Mouse (Mus musculus) lung, adult 18-20 months (tissue): ENCODE data around the gene Zfp366.

Source experiments
- DNase-seq, 2 experiments: peaks; one replicate each; pipeline ENCODE4 v3.0.0; 2022; ENCODE audit warnings: mixed read lengths in 2 of 2

Zfp366 gene

GRCm38 (mm10) chr13:99228821-99229570 lies 44.4 kb downstream of the Zfp366 start:
- no peak for DNase-seq

- no peak for DNase-seq
Measured at GRCm38 (mm10) chr13:99229641-99230494, 45.2 kb downstream of the Zfp366 start.

GRCm38 (mm10) chr13:99230495-99230868 lies 45.9 kb downstream of the Zfp366 start:
- DNase-seq = peak; percentile 18 to 46

- DNase-seq = no peak
Measured at GRCm38 (mm10) chr13:99233333-99233732, 48.7 kb downstream of the Zfp366 start.

GRCm38 (mm10) chr13:99233956-99234355 lies 49.3 kb downstream of the Zfp366 start:
- no peak for DNase-seq

- DNase-seq = no peak
Measured at GRCm38 (mm10) chr13:99235428-99236210, 51.0 kb downstream of the Zfp366 start.

- DNase-seq = no peak
Measured at GRCm38 (mm10) chr13:99236222-99236621, 51.6 kb downstream of the Zfp366 start.

GRCm38 (mm10) chr13:99237122-99237521 lies 52.5 kb downstream of the Zfp366 start:
- peak in 1 of 2 experiments; percentile 27 for DNase-seq

GRCm38 (mm10) chr13:99237841-99238216 lies 53.2 kb downstream of the Zfp366 start:
- no peak for DNase-seq

- peak; percentile 65 to 68 for DNase-seq
Measured at GRCm38 (mm10) chr13:99238217-99239160, 53.9 kb downstream of the Zfp366 start.

GRCm38 (mm10) chr13:99239161-99239530 lies 54.5 kb downstream of the Zfp366 start:
- no peak for DNase-seq

- DNase-seq = no peak
Measured at GRCm38 (mm10) chr13:99239741-99240140, 55.1 kb downstream of the Zfp366 start.

- no peak for DNase-seq
Measured at GRCm38 (mm10) chr13:99241984-99242383, 57.4 kb downstream of the Zfp366 start.

- DNase-seq = no peak
Measured at GRCm38 (mm10) chr13:99242895-99243294, 58.3 kb downstream of the Zfp366 start.

GRCm38 (mm10) chr13:99243831-99244230 lies 59.2 kb downstream of the Zfp366 start:
- no peak for DNase-seq

GRCm38 (mm10) chr13:99244471-99244870 lies 59.8 kb downstream of the Zfp366 start:
- no peak for DNase-seq

GRCm38 (mm10) chr13:99244896-99245295 lies 60.3 kb downstream of the Zfp366 start:
- DNase-seq = no peak

GRCm38 (mm10) chr13:99245916-99246460 lies 61.4 kb downstream of the Zfp366 start:
- DNase-seq = no peak

- DNase-seq = no peak
Measured at GRCm38 (mm10) chr13:99250806-99251205, 66.2 kb downstream of the Zfp366 start.

GRCm38 (mm10) chr13:99254215-99254614 lies 69.6 kb downstream of the Zfp366 start:
- DNase-seq = no peak

GRCm38 (mm10) chr13:99254781-99255180 lies 70.2 kb downstream of the Zfp366 start:
- DNase-seq = no peak

GRCm38 (mm10) chr13:99256916-99257315 lies 72.3 kb downstream of the Zfp366 start:
- no peak for DNase-seq
